Mouse (Mus musculus) ES-Bruce4 (cell line): ENCODE measurements at regions not wholly inside any gene's neighbourhood (a gene's known extent, or its start where the extent isn't known, plus 50 kb on each side); places are given as distances from the start of the nearest gene placed in this dataset.

ENCODE experiments used
- CTCF ChIP-seq: IDR thresholded peaks from one replicate; pipeline ENCODE4 v1.8.1; 2011; ENCODE audit warnings: low read depth, low read length
- EP300 ChIP-seq: IDR thresholded peaks from 2 replicates; pipeline ENCODE4 v1.6.1; 2011; ENCODE audit warnings: low read depth, low read length; ENCODE audit not compliant: insufficient read depth
- POLR2A ChIP-seq: IDR thresholded peaks from one replicate; pipeline ENCODE4 v1.8.1; 2011; ENCODE audit warnings: low read length; ENCODE audit not compliant: insufficient read depth

DNA sequence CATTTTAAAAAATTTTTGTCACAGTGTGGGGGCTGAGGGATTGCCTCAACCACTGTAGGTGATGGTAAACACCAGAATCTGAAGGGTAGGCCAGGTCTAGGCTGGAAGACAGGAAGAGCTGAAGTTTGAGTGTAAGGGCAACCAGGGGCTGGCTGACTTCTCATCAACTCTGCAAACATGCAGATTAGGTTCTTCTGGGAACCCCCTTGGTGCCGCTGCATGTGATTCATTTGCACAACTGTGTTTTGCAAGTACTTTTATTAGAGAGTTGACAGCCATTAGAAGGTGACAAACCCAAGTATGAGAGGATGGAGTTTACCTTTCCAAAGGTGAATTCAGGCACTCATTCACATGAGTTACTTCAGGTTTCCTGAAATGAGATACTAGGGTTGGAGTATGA lies 258.1 kb downstream of the Ptprc start:
- TF ChIP-seq CTCF: no peak
- no peak for TF ChIP-seq POLR2A
- no peak for TF ChIP-seq EP300
